Mouse (Mus musculus) heart, embryonic 14.5 days (tissue): Measurements from ENCODE around the gene Lzts3. TPM values are rescaled to one million over a fixed set of nuclear protein-coding genes. Genes with fewer than 3 reads are reported as not detected.

ENCODE experiments used
- ATAC-seq: fragments of 200-750 bp; cut with Nextera tagmentation; 2 replicates; pipeline ENCODE4 v1.8.0; 2017; ENCODE audit warnings: low read depth, moderate TSS enrichment; ENCODE audit not compliant: insufficient number of reproducible peaks, insufficient read depth, low FRiP score
- H3K27ac ChIP-seq, 2 experiments: fragments of 200-500 bp in 1 of 2; fragments of 300-500 bp in 1 of 2; sonication (generic) in 1 of 2; replicated peaks in 1 of 2; 2 replicates each; pipeline ENCODE4 v1.5.1; 2012 to 2014; ENCODE audit warnings: low read depth in 2 of 2, low read length in 2 of 2, control low read depth in 1 of 2, mild to moderate bottlenecking in 1 of 2, mixed read lengths in 1 of 2; ENCODE audit not compliant: control insufficient read depth in 1 of 2, insufficient read depth in 1 of 2
- H3K27me3 ChIP-seq: fragments of 300-500 bp; sonication (generic); 2 replicates; pipeline ENCODE4 v1.6.1; 2014; ENCODE audit warnings: mild to moderate bottlenecking, low read length, control low read depth; ENCODE audit not compliant: control insufficient read depth, insufficient read depth
- H3K36me3 ChIP-seq: fragments of 300-500 bp; sonication (generic); 2 replicates; pipeline ENCODE4 v1.6.1; 2014; ENCODE audit warnings: mild to moderate bottlenecking, control low read depth, low read length, mixed read lengths; ENCODE audit not compliant: control insufficient read depth, insufficient read depth
- H3K4me1 ChIP-seq, 2 experiments: fragments of 200-500 bp in 1 of 2; fragments of 300-500 bp in 1 of 2; sonication (generic) in 1 of 2; 2 replicates each; pipeline ENCODE4 v1.6.1; 2012 to 2014; ENCODE audit warnings: low read length in 2 of 2, control low read depth in 1 of 2, mixed read lengths in 1 of 2; ENCODE audit not compliant: control insufficient read depth in 2 of 2, insufficient read depth in 2 of 2
- H3K4me2 ChIP-seq: fragments of 300-500 bp; sonication (generic); 2 replicates; pipeline ENCODE4 v1.6.1; 2014; ENCODE audit warnings: mild to moderate bottlenecking, low read length
- H3K4me3 ChIP-seq, 2 experiments: fragments of 200-500 bp in 1 of 2; fragments of 300-500 bp in 1 of 2; sonication (generic) in 1 of 2; 2 replicates each; pipeline ENCODE4 v1.5.1; 2012 to 2014; ENCODE audit warnings: low read length in 2 of 2, mild to moderate bottlenecking in 2 of 2, control low read depth in 1 of 2, low read depth in 1 of 2, moderate library complexity in 1 of 2; ENCODE audit not compliant: control insufficient read depth in 1 of 2, insufficient read depth in 1 of 2
- H3K9ac ChIP-seq: fragments of 300-500 bp; sonication (generic); 2 replicates; pipeline ENCODE4 v1.6.1; 2014; ENCODE audit warnings: mild to moderate bottlenecking, low read length
- H3K9me3 ChIP-seq: fragments of 300-500 bp; sonication (generic); 2 replicates; pipeline ENCODE4 v1.6.1; 2016; ENCODE audit warnings: low read length, control low read depth; ENCODE audit not compliant: control insufficient read depth
- whole genome bisulfite sequencing: fragments of 180-500 bp; shearing (Covaris S2); extraction: QIAGEN DNeasy Blood & Tissue Kit; methylation state at CpG from one replicate; pipeline ENCODE4 v1.1.7; 2014; 5-methylcytosine and 5-hydroxymethylcytosine counted together
- polyA plus RNA-seq: library from polyadenylated mRNA; unstranded; fragments of >200 nt; fragmentation: Nextera tagmentation; extraction: Ambion mirVana; gene quantifications from 2 replicates; pipeline ENCODE4 v1.2.1, GENCODE M21; 2014

The Lzts3 gene
- polyA plus RNA-seq, result 0.35 and 0.80 TPM in 2 replicates

DNA sequence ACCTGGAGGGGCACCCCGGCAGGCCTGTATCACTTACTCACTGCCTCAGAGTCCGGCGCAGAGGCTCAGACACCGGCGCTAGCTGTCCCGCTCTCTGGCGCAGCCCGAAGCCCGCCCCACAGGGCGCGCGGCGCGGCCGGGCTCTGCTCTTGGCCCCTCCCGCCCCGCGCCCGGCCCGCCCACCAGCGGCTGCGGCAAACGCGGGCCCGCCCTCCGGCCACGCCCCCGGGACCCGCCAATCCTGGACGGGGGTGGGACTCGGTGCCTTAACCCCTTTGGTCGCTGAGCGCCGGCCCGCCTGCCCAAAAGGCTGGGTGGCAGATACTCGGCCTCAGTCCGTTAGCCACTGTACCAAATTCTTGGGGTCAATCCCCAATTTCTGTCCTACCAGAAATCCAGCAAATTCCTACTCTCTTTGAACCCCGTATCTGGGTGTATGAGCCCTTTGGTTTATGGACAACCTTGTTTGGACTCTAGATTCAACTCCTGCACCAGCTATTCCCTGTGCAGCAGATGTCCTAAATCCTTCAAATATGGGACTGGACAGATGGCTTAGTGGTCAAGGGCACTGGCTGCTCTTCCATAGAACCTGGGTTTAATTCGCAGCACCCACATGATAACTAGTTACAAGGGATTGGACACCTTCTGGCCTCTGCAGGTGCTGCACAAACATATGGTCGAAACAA is at the start of gene Lzts3:
Gene Lzts3, minus strand, starts transcription at position 120 of the 686 bp plus-strand sequence.
- peak; percentile 95 for ATAC-seq
- H3K4me3 ChIP-seq, result peak within 1 kb of the TSS; percentile 64 to 82
- no peaks in the 10 kb centered on the region for H3K9me3 ChIP-seq
- H3K4me1 ChIP-seq, result peaks cover 3 to 4% of the 10 kb centered on the region in 2 experiments; a peak in 2 of 4 replicates
- no peaks in the 10 kb centered on the region for H3K36me3 ChIP-seq
- H3K4me2 ChIP-seq, result peak within 1 kb of the TSS; percentile 99
- no peak within 1 kb of the TSS for H3K27ac ChIP-seq
- H3K27me3 ChIP-seq, result peaks cover 19% of the 10 kb centered on the region
- H3K9ac ChIP-seq, result peak within 1 kb of the TSS; percentile 80
- WGBS, result 3% methylated on average over 39 of the region's 40 CpGs

- ATAC-seq, result no peak
Measured at GRCm38 (mm10) chr2:130689011-130689410, 46.4 kb upstream of the Lzts3 start.

DNA sequence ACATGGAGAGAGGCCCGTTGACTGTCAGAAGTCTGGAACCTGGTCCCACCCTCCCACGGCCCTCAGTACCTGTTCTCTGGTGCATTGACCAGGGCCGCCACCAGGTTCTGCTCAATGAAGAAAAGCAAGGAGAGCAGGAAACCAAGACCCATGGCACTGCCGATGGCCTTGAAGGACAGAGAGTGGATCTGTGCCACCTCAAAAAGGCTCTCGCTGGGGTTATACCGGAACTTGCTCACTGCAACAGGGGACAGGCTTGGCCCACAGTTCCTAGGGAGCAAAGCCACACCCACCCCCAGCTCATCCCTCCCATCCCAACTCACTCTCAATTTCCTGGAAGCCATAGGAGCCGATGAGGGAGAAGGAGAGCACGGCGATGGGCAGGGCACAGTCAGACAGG is 42.8 kb upstream of the Lzts3 start:
- no peaks in the 10 kb centered on the region for H3K9me3 ChIP-seq
- no peak overlapping the region for H3K9ac ChIP-seq
- H3K4me2 ChIP-seq, result no peak overlapping the region
- H3K27ac ChIP-seq, result no peak overlapping the region
- 85% methylated on average over 9 of the region's 9 CpGs for WGBS
- H3K4me3 ChIP-seq, result no peak overlapping the region
- H3K36me3 ChIP-seq, result peaks cover 41% of the 10 kb centered on the region
- no peak for ATAC-seq
- no peaks in the 10 kb centered on the region for H3K27me3 ChIP-seq
- H3K4me1 ChIP-seq, result no peaks in the 10 kb centered on the region

More at GRCm38 (mm10) chr2:130689011-130689410, 46.4 kb upstream of the Lzts3 start:
- Histone ChIP-seq H3K4me1 (no peaks in the 10 kb centered on the region), H3K27me3 (no peaks in the 10 kb centered on the region), H3K9me3 (no peaks in the 10 kb centered on the region), H3K9ac (no peak overlapping the region), H3K27ac (no peak overlapping the region), H3K4me2 (no peak overlapping the region), H3K4me3 (no peak overlapping the region), H3K36me3 (0 out of 2 replicates have a peak, but pooled peaks cover 5% of the 10 kb centered on the region)
- 51% methylated on average over 2 of the region's 2 CpGs for WGBS

- WGBS, result 74% methylated on average over 3 of the region's 3 CpGs
- no peaks in the 10 kb centered on the region for H3K9me3 ChIP-seq
- peaks cover 80% of the 10 kb centered on the region for H3K36me3 ChIP-seq
- H3K27me3 ChIP-seq, result no peaks in the 10 kb centered on the region
- H3K27ac ChIP-seq, result no peak overlapping the region
- no peak overlapping the region for H3K4me2 ChIP-seq
- no peak for ATAC-seq
- H3K4me1 ChIP-seq, result no peaks in the 10 kb centered on the region
- no peak overlapping the region for H3K4me3 ChIP-seq
- H3K9ac ChIP-seq, result no peak overlapping the region
Measured at GRCm38 (mm10) chr2:130681531-130681930, 38.9 kb upstream of the Lzts3 start.

GRCm38 (mm10) chr2:130679899-130680298 is 37.3 kb upstream of the Lzts3 start:
- no peaks in the 10 kb centered on the region for H3K27me3 ChIP-seq
- H3K27ac ChIP-seq, result no peak overlapping the region
- no peak for ATAC-seq
- no peaks in the 10 kb centered on the region for H3K9me3 ChIP-seq
- WGBS, result 92% methylated on average over 6 of the region's 6 CpGs
- H3K4me1 ChIP-seq, result no peaks in the 10 kb centered on the region
- no peak overlapping the region for H3K9ac ChIP-seq
- no peak overlapping the region for H3K4me3 ChIP-seq
- no peak overlapping the region for H3K4me2 ChIP-seq
- peaks cover 96% of the 10 kb centered on the region for H3K36me3 ChIP-seq

DNA sequence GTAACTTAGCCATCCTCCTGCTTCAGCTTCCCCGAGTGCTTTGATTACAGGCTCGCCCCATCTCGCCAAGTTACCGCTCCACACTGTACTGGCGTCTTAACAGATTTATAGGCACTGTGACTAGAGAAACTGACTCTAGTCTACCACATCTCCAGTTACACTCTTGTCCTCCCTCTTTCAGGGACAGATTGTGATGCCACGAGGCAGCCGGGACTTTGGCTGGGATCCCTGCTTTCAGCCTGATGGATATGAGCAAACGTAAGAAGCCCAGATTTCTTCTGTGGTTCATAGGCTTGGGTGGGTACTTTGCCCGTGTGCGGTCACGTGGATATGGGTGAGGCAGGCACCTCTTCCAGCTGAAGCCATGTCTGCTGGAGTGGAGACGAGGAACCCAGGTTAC is 36.6 kb upstream of the Lzts3 start:
- Histone ChIP-seq H3K27me3 (no peaks in the 10 kb centered on the region), H3K36me3 (peaks cover 98% of the 10 kb centered on the region), H3K27ac (no peak overlapping the region), H3K9ac (no peak overlapping the region), H3K4me3 (no peak overlapping the region), H3K4me1 (no peaks in the 10 kb centered on the region), H3K4me2 (no peak overlapping the region), H3K9me3 (no peaks in the 10 kb centered on the region)
- no peak for ATAC-seq
- WGBS, result 93% methylated on average over 12 of the region's 12 CpGs

DNA sequence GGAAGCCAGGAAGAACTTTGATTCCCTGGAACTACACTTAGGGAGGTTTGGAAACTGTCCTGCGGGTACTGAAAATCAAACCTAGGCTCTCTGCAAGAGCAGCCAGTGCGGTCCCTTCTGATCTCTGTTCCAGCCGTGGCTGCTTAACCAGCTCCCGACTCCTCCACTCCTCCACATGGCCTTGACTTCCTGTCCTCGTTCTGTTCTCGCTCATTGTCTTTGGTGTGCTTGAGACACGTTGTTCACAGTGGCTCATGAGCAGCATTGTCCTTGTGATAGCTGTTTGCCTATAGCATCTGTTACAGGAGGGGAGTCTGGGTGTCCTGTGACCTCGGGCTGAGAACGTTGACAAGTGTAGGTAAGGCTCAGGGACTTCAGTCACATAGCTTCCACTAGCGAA is 34.6 kb upstream of the Lzts3 start:
- peaks cover 98% of the 10 kb centered on the region for H3K36me3 ChIP-seq
- no peak overlapping the region for H3K27ac ChIP-seq
- H3K4me2 ChIP-seq, result no peak overlapping the region
- 80% methylated on average over 10 of the region's 10 CpGs for WGBS
- ATAC-seq, result no peak
- H3K9me3 ChIP-seq, result no peaks in the 10 kb centered on the region
- no peaks in the 10 kb centered on the region for H3K4me1 ChIP-seq
- no peak overlapping the region for H3K9ac ChIP-seq
- no peaks in the 10 kb centered on the region for H3K27me3 ChIP-seq
- H3K4me3 ChIP-seq, result no peak overlapping the region

- peak within 1 kb of the TSS; percentile 70 to 80 for H3K4me3 ChIP-seq
- H3K4me1 ChIP-seq, result peaks cover 9 to 20% of the 10 kb centered on the region in 2 experiments
- peak within 1 kb of the TSS; percentile 91 for H3K4me2 ChIP-seq
- H3K27me3 ChIP-seq, result no peaks in the 10 kb centered on the region
- ATAC-seq, result no peak
- no peaks in the 10 kb centered on the region for H3K9me3 ChIP-seq
- H3K9ac ChIP-seq, result peak within 1 kb of the TSS; percentile 84
- peaks cover 20% of the 10 kb centered on the region for H3K36me3 ChIP-seq
- 2% methylated on average over 31 of the region's 31 CpGs for WGBS
- H3K27ac ChIP-seq, result peak within 1 kb of the TSS; percentile 58 to 82
Measured at GRCm38 (mm10) chr2:130667559-130667958, 25.0 kb upstream of the Lzts3 start, which contains the start of gene Itpa. TSS of gene Itpa (plus strand) at chr2:130667610.
